Mouse (Mus musculus): ENCODE results near the gene Agbl3.

Agbl3 gene

DNA sequence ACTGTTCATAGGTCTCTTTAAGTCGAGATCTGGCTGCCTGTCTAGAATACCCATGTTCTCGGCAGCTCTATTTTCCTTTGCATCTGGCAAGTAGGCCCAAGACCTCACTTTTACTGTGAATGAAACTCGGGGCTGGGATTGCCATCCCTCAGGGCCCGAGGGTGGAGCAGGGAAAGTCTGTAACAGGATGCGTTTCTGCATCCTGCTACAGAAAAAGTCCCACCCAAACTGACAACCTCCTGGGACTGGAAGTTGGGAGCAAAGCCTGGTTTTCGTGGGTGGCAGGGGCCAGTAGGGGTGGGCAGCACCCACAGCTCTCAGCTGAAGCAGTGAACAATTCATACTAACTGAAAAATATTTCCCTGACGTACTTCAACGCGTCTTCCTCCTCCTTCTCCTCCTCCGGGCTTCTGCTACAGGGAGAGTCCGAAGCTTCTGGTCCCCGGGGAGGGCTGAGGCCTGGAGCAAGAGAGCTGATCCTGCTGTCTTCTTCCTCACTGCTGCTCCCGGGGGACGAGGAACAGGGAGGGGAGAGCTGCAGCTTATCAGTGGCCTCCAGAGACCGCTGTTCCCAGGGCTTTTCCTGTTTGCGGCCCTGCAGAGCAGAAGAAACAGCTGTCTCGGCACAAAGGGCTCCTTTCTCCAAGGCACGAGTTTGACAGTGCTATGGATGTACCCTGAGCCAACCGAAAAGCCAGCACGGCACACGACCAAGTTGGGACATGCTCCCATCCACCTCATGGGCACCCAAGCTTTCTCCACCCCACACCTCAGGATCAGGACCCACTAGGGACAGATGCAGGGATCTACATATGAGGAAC lies 94.1 kb downstream of the Agbl3 start:
- no peaks in the 10 kb centered on the region; the same call in 1 of the 2 replicates for H3K36me3 ChIP-seq (ENCODE audit: control insufficient read depth, insufficient read depth, low read length, poor library complexity, severe bottlenecking)
- H3K27me3 ChIP-seq (ENCODE audit: control insufficient read depth, insufficient read depth, low read length, poor library complexity, severe bottlenecking), result no peaks in the 10 kb centered on the region
- no peak for DNase-seq (ENCODE audit: low read depth, low spot score)

DNA sequence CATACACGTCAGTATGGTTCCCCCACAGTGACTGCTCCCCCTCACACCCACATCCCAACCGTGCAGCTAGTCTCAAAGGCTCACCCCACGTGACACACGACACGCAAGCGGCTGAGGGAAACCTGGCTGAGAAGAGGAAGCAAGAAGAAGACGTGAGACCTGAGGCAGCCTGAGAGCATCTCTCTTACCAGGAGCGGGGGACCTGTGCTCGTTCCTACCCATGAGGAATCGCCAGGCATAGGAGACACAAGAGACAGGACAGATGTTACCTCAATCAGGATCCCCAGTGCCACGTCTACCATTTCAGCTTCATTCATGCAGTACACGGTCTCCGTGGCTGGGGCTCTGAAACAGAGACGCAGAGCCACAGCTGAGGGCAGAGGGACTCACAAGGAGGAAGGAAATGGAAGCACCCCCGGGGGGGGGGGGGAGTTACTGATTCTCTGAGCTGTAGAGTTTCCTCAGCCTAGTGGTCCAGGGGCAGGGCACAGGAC lies 95.1 kb downstream of the Agbl3 start:
- H3K27me3 ChIP-seq (ENCODE audit: control insufficient read depth, insufficient read depth, low read length, poor library complexity, severe bottlenecking), result no peaks in the 10 kb centered on the region
- DNase-seq (ENCODE audit: low read depth, low spot score), result peak; percentile 90

DNA sequence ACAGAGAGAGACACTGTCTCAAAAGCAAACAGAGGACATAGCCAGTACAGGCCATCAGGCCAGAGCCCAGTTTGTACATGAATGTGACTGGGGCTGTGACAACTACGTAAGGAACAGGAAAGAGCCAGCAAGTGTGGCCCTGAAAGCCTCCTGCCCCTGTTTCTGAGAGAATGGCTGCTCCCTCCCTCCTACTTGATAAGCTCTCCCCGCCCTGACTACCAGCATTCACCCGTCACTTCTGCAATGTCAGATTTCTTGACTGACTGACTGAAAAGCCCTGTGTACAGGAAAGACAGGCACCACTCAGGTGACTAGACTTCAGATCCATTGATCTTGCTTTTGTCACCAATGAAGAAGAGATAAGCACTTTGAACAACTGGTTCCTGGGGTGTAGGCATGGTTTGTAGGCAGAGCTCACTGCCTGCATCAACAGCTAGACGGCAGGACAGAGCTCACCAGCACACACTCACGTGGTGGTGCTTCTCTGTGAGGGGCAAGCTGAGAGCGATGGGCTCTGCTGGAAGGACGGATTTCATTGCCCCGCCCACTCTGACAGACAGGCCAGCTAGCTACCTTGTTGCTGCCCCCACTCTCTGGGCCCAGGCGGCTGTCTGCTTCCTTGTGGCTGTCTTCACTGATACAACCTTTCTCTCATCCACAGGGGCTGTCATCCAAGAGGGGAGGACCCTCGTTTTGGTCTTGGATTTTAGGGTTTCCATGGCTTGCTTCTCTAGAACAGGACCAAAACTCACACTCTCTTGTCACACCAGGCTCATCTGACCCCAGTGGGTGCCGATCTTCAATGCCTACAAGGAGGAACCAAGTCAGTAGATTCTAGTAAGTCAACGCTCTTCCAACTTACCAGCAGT lies 96.0 kb downstream of the Agbl3 start:
- no peaks in the 10 kb centered on the region for H3K27me3 ChIP-seq (ENCODE audit: control insufficient read depth, insufficient read depth, low read length, poor library complexity, severe bottlenecking)
- peak; percentile 67 for DNase-seq (ENCODE audit: low read depth, low spot score)
- no peaks in the 10 kb centered on the region; the same call in none of the 2 replicates for H3K36me3 ChIP-seq (ENCODE audit: control insufficient read depth, insufficient read depth, low read length, poor library complexity, severe bottlenecking)

More for the DNA sequence above, 95.1 kb downstream of the Agbl3 start:
- no peaks in the 10 kb centered on the region; the same call in 1 of the 2 replicates for H3K36me3 ChIP-seq (ENCODE audit: control insufficient read depth, insufficient read depth, low read length, poor library complexity, severe bottlenecking)

DNA sequence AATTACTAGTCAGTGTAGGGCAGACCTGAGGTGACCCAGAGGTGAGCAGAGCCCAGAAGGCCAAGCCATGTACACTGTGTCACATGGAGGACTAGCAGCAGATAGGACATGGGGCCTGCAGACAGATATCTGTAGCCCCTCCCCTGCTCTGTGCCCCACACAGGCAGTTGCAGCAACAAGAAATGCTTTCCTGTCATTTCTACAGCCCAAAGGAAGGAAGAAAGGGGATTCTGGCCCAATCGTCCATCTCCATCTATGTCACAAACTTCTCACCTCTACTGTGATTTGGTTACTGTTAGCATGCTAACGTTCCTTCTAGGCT lies 96.6 kb downstream of the Agbl3 start:
- DNase-seq (ENCODE audit: low read depth, low spot score), result no peak
- no peaks in the 10 kb centered on the region; the same call in none of the 2 replicates for H3K36me3 ChIP-seq (ENCODE audit: control insufficient read depth, insufficient read depth, low read length, poor library complexity, severe bottlenecking)
- no peaks in the 10 kb centered on the region for H3K27me3 ChIP-seq (ENCODE audit: control insufficient read depth, insufficient read depth, low read length, poor library complexity, severe bottlenecking)

DNA sequence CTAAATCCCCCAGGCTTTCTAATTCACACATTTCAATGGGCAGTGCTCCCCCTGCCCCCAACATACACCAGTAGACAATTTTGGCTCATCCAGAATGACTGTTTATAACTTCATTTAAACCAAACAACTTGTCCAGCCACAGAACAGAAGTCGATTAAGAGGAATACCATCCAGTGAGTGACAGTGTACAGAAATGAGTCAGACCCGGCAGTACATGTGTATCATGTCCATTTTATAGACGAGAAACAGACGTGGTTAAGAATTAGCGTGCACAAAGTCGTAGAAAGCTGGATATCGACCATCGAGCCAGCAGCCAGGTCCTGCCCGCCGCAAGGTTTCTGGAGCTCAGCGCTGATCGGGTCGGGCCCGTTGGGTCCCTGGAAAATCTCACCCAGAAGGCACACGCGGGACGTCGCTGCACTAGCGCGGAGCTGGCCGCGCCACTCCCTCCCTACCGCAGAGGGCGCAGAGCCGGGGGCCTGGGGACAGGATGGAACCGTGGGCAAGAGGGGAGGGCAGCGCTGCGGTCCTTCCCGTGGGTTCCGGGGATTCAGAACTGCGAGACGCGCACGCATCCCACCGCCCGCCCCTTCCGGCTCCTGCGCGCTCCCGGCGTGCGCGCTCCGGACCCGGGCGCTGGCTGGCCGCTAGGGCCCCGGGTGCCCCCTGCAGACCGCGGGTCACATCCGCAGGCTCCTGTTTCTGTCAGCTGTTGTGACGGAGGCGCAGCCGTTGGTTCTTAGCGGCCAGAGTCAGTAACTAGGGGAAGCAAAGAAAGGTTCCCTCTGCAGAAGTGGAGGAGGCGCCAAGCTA lies 97.5 kb downstream of the Agbl3 start, which contains the start of gene Cyren:
Gene Cyren, minus strand, starts transcription at position 552 of the 813 bp plus-strand sequence.
- peak; percentile 95 for DNase-seq (ENCODE audit: low read depth, low spot score)
- Histone ChIP-seq H3K27me3 (ENCODE audit: control insufficient read depth, insufficient read depth, low read length, poor library complexity, severe bottlenecking) (no peaks in the 10 kb centered on the region), H3K36me3 (ENCODE audit: control insufficient read depth, insufficient read depth, low read length, poor library complexity, severe bottlenecking) (no peaks in the 10 kb centered on the region; the same call in none of the 2 replicates)

DNA sequence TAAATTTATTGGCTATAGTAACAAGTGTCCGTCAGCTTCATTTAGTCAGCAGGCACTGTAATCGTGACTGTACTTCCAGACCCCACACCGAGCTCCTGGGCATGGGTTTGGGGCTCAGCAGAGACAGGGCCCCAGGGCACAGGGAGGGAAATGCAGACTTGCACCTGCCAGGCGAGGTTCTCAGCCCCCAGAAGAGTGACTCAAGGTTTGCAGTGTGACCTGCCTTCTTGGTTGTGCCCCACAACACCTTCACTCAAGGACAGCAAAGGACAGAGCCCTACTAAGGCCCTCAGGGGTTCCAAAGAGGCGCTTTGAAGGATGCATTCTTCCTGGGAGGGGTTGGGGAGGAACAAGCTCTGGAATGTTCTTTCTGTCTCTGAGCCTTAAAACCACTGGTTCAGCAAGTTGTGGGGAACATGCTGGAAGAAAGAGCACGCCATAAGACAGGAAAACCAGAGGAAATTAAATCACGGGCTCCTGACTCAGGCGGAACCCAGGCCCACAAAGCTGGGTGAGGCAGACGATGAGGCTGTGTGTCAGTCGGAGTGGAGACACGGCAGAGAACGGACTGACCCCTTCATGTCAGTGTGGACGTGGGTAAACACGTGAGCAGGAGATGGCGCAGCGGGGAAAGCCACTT lies 99.0 kb downstream of the Agbl3 start:
- H3K27me3 ChIP-seq (ENCODE audit: control insufficient read depth, insufficient read depth, low read length, poor library complexity, severe bottlenecking), result no peaks in the 10 kb centered on the region
- DNase-seq (ENCODE audit: low read depth, low spot score), result no peak
- no peaks in the 10 kb centered on the region; the same call in none of the 2 replicates for H3K36me3 ChIP-seq (ENCODE audit: control insufficient read depth, insufficient read depth, low read length, poor library complexity, severe bottlenecking)

DNA sequence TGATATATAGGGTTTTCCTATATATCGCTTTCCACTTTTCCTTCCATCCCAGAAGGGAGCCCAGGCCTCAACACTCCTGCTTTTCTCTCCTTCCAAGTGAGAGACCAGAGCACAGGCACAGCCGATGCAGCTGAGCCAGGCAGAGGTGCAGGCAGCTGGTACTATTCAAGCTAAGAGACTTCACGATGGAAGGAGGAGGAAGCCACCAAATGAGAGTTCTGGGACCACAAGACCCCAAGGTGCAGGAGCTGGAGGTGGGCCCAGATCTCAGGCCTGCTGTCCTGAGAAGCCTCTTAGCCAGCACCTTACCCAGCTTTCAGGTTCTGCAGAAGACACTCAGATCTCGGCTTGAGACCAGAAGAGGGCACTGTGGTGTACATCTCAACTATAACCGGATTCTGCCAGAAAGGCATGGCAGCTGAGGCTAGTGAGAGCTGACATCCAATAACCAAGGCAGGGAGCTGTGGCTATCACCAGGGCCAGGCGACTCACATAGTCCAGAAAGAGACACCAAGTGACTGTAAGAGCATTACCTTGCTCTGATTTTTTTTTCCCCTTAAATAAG lies 99.8 kb downstream of the Agbl3 start:
- Histone ChIP-seq H3K27me3 (ENCODE audit: control insufficient read depth, insufficient read depth, low read length, poor library complexity, severe bottlenecking) (no peaks in the 10 kb centered on the region), H3K36me3 (ENCODE audit: control insufficient read depth, insufficient read depth, low read length, poor library complexity, severe bottlenecking) (no peaks in the 10 kb centered on the region; the same call in none of the 2 replicates)
- DNase-seq (ENCODE audit: low read depth, low spot score), result peak; percentile 73

DNA sequence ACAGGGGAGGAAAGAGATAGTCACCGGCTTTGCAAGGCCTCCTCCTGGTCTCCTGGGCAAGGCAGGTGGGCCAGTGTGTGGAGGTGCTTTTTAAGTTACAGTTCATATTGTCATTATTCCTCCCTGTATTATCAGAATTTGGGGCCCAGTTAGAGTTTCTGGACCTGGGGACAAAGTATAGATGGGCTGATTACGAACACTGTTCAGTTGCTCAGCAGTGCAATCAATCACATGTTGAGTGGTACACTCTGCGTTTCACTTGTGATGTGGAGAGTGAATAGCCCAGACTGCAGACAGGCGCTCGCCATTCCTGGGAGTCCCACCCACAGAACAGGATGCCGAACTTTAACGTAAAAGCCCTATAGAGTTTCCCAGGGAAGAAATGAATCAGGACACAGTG lies 104.5 kb downstream of the Agbl3 start:
- DNase-seq (ENCODE audit: low read depth, low spot score), result no peak
- Histone ChIP-seq H3K27me3 (ENCODE audit: control insufficient read depth, insufficient read depth, low read length, poor library complexity, severe bottlenecking) (no peaks in the 10 kb centered on the region), H3K36me3 (ENCODE audit: control insufficient read depth, insufficient read depth, low read length, poor library complexity, severe bottlenecking) (peaks cover 8% of the 10 kb centered on the region)

DNA sequence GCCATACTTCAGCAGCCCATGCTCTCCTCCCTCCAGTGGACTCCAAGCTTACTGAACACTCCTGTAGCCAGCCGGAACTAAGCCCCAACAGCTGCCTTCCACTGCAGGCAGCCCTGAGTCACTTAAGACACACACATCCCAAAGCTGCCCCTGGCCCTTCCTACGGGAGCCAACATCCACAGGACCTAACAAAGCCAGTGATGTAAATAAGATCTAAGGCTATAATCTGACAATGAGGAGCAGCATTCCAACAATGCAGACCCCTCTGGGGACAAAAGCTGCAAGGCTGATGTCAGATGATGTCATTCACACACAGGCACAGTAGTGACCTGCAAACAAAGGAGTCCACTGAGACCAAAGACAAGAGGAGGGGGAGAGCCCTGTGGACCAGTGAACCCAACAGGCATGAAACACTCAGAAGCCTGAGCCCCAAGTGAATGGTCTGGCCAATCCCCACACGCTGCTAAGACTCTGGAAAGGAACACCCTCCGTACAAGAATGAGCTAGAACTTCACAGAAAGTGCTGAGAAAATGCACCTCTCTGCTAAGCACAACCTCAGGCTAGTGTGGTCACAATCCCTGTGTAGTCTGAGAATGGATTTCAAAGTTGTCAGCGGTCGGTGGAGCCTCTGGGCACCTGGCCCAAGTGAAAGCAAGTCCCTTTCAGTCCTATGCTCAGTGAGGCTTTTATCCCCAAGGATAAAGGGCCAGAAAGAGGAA lies 107.1 kb downstream of the Agbl3 start:
- peaks cover 8% of the 10 kb centered on the region for H3K36me3 ChIP-seq (ENCODE audit: control insufficient read depth, insufficient read depth, low read length, poor library complexity, severe bottlenecking)
- no peaks in the 10 kb centered on the region for H3K27me3 ChIP-seq (ENCODE audit: control insufficient read depth, insufficient read depth, low read length, poor library complexity, severe bottlenecking)
- DNase-seq (ENCODE audit: low read depth, low spot score), result no peak

DNA sequence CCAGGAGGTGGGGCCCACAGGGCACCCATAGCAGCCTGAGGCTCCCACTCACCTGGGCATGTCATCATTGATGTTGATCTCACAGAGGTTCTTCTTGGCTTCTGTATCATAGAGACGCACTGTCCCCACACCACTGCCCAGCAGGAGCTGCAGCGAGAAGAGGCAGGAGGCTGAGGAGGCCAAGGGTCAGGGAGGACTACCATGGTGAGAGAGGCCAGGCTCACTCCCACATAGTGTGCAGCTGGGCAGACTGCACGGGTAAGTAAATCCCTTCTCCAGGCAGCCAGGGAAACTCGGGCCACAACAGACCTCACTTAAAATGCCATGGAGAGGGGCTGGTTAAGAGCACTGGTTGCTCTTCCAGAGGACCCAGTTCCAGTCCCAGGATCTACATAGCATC lies 109.0 kb downstream of the Agbl3 start:
- Histone ChIP-seq H3K36me3 (ENCODE audit: control insufficient read depth, insufficient read depth, low read length, poor library complexity, severe bottlenecking) (peaks cover 8% of the 10 kb centered on the region), H3K27me3 (ENCODE audit: control insufficient read depth, insufficient read depth, low read length, poor library complexity, severe bottlenecking) (no peaks in the 10 kb centered on the region)
- DNase-seq (ENCODE audit: low read depth, low spot score), result no peak

DNA sequence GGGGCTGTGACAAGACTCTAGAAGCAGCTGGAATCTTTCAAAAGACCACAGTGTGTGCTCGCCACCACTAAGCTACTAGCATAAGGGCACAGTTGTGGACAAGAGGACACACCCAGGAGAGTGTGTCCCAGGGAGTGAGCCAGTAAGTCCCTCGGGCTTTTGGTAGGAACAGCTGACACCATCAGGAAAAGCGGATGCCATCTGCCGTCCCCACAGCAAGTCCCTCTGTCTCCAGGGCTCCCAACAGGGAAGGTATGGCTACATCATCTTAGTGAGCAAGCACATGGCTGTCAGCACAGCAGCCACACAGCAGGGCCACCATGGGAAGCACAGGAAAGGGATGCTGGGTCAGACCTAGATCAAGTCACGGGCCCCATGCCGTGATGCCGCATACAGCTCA lies 115.3 kb downstream of the Agbl3 start:
- H3K36me3 ChIP-seq (ENCODE audit: control insufficient read depth, insufficient read depth, low read length, poor library complexity, severe bottlenecking), result peaks cover 4% of the 10 kb centered on the region
- H3K27me3 ChIP-seq (ENCODE audit: control insufficient read depth, insufficient read depth, low read length, poor library complexity, severe bottlenecking), result no peaks in the 10 kb centered on the region
- no peak for DNase-seq (ENCODE audit: low read depth, low spot score)

DNA sequence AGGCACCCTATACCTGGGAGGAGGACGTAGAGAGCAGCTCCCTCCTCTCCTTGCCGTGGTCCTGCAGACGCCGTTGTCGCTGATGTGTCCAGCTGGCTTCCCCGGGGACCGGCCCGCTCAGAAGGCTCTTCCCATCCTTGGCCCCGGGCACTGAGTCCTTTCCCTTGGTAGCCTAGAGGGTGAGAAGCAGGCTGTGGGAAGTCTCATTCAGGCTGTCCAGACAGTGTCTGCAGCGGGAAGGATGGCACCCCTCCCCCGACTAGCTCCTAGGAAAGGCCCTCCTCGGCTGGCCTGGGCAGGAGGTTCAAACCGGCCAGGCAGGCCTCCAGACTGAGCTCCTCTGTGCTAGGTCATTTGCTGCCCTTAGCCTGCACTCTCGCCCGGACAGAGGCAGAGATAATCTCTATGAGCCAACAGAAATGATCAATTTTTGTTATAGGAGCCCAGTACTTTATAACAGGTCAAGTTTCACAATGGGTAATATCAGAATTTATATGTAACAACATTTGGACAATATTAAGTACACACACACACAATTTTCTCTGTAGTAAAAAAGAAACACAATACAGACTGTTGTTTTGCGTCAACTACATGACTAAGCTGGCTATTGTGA lies 116.0 kb downstream of the Agbl3 start:
- no peak for DNase-seq (ENCODE audit: low read depth, low spot score)
- peaks cover 4% of the 10 kb centered on the region for H3K36me3 ChIP-seq (ENCODE audit: control insufficient read depth, insufficient read depth, low read length, poor library complexity, severe bottlenecking)
- H3K27me3 ChIP-seq (ENCODE audit: control insufficient read depth, insufficient read depth, low read length, poor library complexity, severe bottlenecking), result no peaks in the 10 kb centered on the region

DNA sequence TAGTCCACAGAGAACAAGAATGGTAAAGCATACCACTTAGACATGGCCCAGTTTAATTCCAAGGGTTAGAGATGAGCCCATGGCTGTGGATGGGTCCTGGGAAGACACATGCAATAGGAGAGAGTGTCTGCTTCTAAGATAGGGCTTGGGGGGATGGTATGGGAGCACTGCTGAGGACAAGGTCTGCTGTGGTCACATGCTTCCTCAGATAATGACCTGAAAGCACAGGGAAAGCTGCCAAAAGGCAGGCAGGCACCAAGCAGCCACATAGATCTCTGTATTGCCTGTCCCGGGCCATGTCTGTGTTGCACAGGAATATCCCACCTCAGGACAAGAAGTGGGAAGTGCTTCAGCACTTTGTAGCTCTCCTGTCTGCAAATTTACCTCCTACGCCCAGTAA lies 118.9 kb downstream of the Agbl3 start:
- Histone ChIP-seq H3K36me3 (ENCODE audit: control insufficient read depth, insufficient read depth, low read length, poor library complexity, severe bottlenecking) (peaks cover 4% of the 10 kb centered on the region), H3K27me3 (ENCODE audit: control insufficient read depth, insufficient read depth, low read length, poor library complexity, severe bottlenecking) (no peaks in the 10 kb centered on the region)
- DNase-seq (ENCODE audit: low read depth, low spot score), result no peak
